Mouse (Mus musculus) lung, postnatal 0 days (tissue): ENCODE data around the gene Ubap1l. TPM values are rescaled to one million over a fixed set of nuclear protein-coding genes. Genes with fewer than 3 reads are reported as not detected.
A peak's percentile ranks its signal among the peaks of the same experiment; 100 is the strongest.

Source experiments
- ATAC-seq: fragments of 200-750 bp; cut with Nextera tagmentation; 2 replicates; pipeline ENCODE4 v1.8.0; 2017; ENCODE audit warnings: moderate library complexity
- DNase-seq: peaks from one replicate; pipeline ENCODE4 v3.0.0-alpha.2; 2016; ENCODE audit warnings: low spot score
- H3K27ac ChIP-seq: fragments of 300-500 bp; sonication (generic); 2 replicates; pipeline ENCODE4 v1.5.1; 2014; ENCODE audit warnings: antibody characterized with exemption, mild to moderate bottlenecking, low read length, mixed read lengths
- H3K27me3 ChIP-seq: fragments of 300-500 bp; sonication (generic); replicated peaks from 2 replicates; pipeline ENCODE4 v1.6.1; 2014; ENCODE audit warnings: low read length, mixed read lengths; ENCODE audit not compliant: insufficient read depth
- H3K36me3 ChIP-seq: fragments of 300-500 bp; sonication (generic); 2 replicates; pipeline ENCODE4 v1.6.1; 2014; ENCODE audit warnings: low read length, mixed read lengths; ENCODE audit not compliant: insufficient read depth
- H3K4me1 ChIP-seq: fragments of 300-500 bp; sonication (generic); 2 replicates; pipeline ENCODE4 v1.6.1; 2014; ENCODE audit warnings: antibody characterized with exemption, low read depth, low read length, mixed read lengths; ENCODE audit not compliant: insufficient read depth
- H3K4me2 ChIP-seq: fragments of 300-500 bp; sonication (generic); replicated peaks from 2 replicates; pipeline ENCODE4 v1.6.1; 2014; ENCODE audit warnings: low read depth, mild to moderate bottlenecking, low read length, moderate library complexity, mixed read lengths
- H3K4me3 ChIP-seq: fragments of 300-500 bp; sonication (generic); 2 replicates; pipeline ENCODE4 v1.5.1; 2014; ENCODE audit warnings: low read depth, low read length
- H3K9ac ChIP-seq: fragments of 300-500 bp; sonication (generic); replicated peaks from 2 replicates; pipeline ENCODE4 v1.6.1; 2014; ENCODE audit warnings: low read depth, mild to moderate bottlenecking
- H3K9me3 ChIP-seq: fragments of 300-500 bp; sonication (generic); 2 replicates; pipeline ENCODE4 v1.6.1; 2016; ENCODE audit warnings: low read length, mixed read lengths
- CTCF ChIP-seq: IDR thresholded peaks from 2 replicates; pipeline ENCODE4 v1.5.1; 2016; ENCODE audit warnings: antibody characterized with exemption, mild to moderate bottlenecking
- EP300 ChIP-seq: IDR thresholded peaks from 2 replicates; pipeline ENCODE4 v1.6.1; 2016; ENCODE audit warnings: antibody characterized with exemption, mild to moderate bottlenecking, control low read depth
- WGBS: fragments of 180-500 bp; shearing (Covaris S2); extraction: QIAGEN DNeasy Blood & Tissue Kit; methylation state at CpG from one replicate; pipeline ENCODE4 v1.1.7; 2014; 5-methylcytosine and 5-hydroxymethylcytosine counted together
- polyA plus RNA-seq: library from polyadenylated mRNA; unstranded; fragments of >200 nt; fragmentation: Nextera tagmentation; extraction: Ambion mirVana; gene quantifications from 2 replicates; pipeline ENCODE4 v1.2.1, GENCODE M21; 2015

Gene Ubap1l
- polyA plus RNA-seq, 1 experiment from 2014 or later = 0.33 TPM

GRCm38 (mm10) chr9:65392638-65393364 lies 32.0 kb downstream of the Ubap1l start:
- Histone ChIP-seq H3K27me3 (peaks cover 11% of the 10 kb centered on the region), H3K27ac (peak overlapping the region; percentile 21; the same call in 1 of the 2 replicates), H3K4me2 (no peak overlapping the region), H3K36me3 (no peaks in the 10 kb centered on the region), H3K9me3 (no peaks in the 10 kb centered on the region), H3K4me3 (no peak overlapping the region), H3K9ac (no peak overlapping the region), H3K4me1 (peaks cover 5% of the 10 kb centered on the region; the same call in 1 of the 2 replicates)
- peak; percentile 37 for ATAC-seq
- DNase-seq = peak; percentile 85
- WGBS = 17% methylated on average over 6 of the region's 6 CpGs
- TF ChIP-seq CTCF (peak; percentile 91), EP300 (no peak)

- Histone ChIP-seq H3K9ac (no peak overlapping the region), H3K9me3 (no peaks in the 10 kb centered on the region), H3K27me3 (peaks cover 11% of the 10 kb centered on the region), H3K4me1 (peaks cover 9% of the 10 kb centered on the region; the same call in 1 of the 2 replicates), H3K4me3 (no peak overlapping the region), H3K36me3 (no peaks in the 10 kb centered on the region), H3K27ac (peak overlapping the region; percentile 35; the same call in 1 of the 2 replicates), H3K4me2 (no peak overlapping the region)
- peak; percentile 27; the same call in 1 of the 2 replicates for ATAC-seq
- DNase-seq = no peak
- TF ChIP-seq EP300 (no peak), CTCF (no peak)
- 38% methylated on average over 2 of the region's 2 CpGs for WGBS
These were observed 32.8 kb downstream of the Ubap1l start for GRCm38 (mm10) chr9:65393606-65394005.

GRCm38 (mm10) chr9:65394360-65394759 lies 33.5 kb downstream of the Ubap1l start:
- Histone ChIP-seq H3K36me3 (no peaks in the 10 kb centered on the region), H3K4me3 (no peak overlapping the region), H3K9ac (no peak overlapping the region), H3K4me1 (peaks cover 9% of the 10 kb centered on the region; the same call in 1 of the 2 replicates), H3K27me3 (peaks cover 11% of the 10 kb centered on the region), H3K4me2 (no peak overlapping the region), H3K27ac (peak overlapping the region; percentile 35; the same call in 1 of the 2 replicates), H3K9me3 (no peaks in the 10 kb centered on the region)
- ATAC-seq (peak; percentile 21), DNase-seq (no peak)
- WGBS = 57% methylated on average over 2 of the region's 2 CpGs
- TF ChIP-seq CTCF (no peak), EP300 (no peak)

- Histone ChIP-seq H3K27ac (peak within 1 kb of the TSS; percentile 85), H3K27me3 (no peaks in the 10 kb centered on the region), H3K9ac (peak within 1 kb of the TSS; percentile 55), H3K4me2 (peak within 1 kb of the TSS; percentile 73), H3K4me3 (peak within 1 kb of the TSS; percentile 64), H3K36me3 (no peaks in the 10 kb centered on the region), H3K9me3 (no peaks in the 10 kb centered on the region), H3K4me1 (peaks cover 11% of the 10 kb centered on the region)
- TF ChIP-seq CTCF (no peak), EP300 (no peak)
- peak; percentile 88 for DNase-seq
- peak; percentile 66 for ATAC-seq
- WGBS = 4% methylated on average over 24 of the region's 24 CpGs
These were observed 37.4 kb downstream of the Ubap1l start, which contains the start of gene Rasl12 for GRCm38 (mm10) chr9:65398279-65398678. Rasl12 (plus strand) TSS chr9:65398506.

- no peaks in the 10 kb centered on the region for H3K9me3 ChIP-seq
- DNase-seq (peak; percentile 86), ATAC-seq (peak; percentile 76)
- H3K4me3 ChIP-seq = peak overlapping the region; percentile 64
- no peaks in the 10 kb centered on the region for H3K36me3 ChIP-seq
- 34% methylated on average over 6 of the region's 6 CpGs for WGBS
- peaks cover 15% of the 10 kb centered on the region for H3K4me1 ChIP-seq
- no peaks in the 10 kb centered on the region for H3K27me3 ChIP-seq
- H3K9ac ChIP-seq = peak overlapping the region; percentile 1; the same call in 1 of the 2 replicates
- H3K27ac ChIP-seq = peak overlapping the region; percentile 85
- peak overlapping the region; percentile 73 for H3K4me2 ChIP-seq
- TF ChIP-seq EP300 (peak; percentile 93), CTCF (no peak)
These were observed 39.1 kb downstream of the Ubap1l start for GRCm38 (mm10) chr9:65399934-65400333.

GRCm38 (mm10) chr9:65404331-65405183 lies 43.7 kb downstream of the Ubap1l start:
- ATAC-seq (peak; percentile 57), DNase-seq (peak; percentile 93)
- Histone ChIP-seq H3K4me3 (no peak overlapping the region), H3K4me2 (peak overlapping the region; percentile 25; the same call in 1 of the 2 replicates), H3K27ac (peak overlapping the region; percentile 85), H3K9ac (no peak overlapping the region), H3K27me3 (no peaks in the 10 kb centered on the region), H3K4me1 (peaks cover 13% of the 10 kb centered on the region), H3K36me3 (no peaks in the 10 kb centered on the region), H3K9me3 (no peaks in the 10 kb centered on the region)
- TF ChIP-seq CTCF (peak; percentile 32), EP300 (peak; percentile 75)
- WGBS = 34% methylated on average over 15 of the region's 15 CpGs
